Mouse (Mus musculus) cerebral cortex, adult 2 months (tissue): Measurements from ENCODE around the gene Zfyve9.

Experiments
- WGBS: fragments of 180-500 bp; shearing (Covaris S2); methylation state at CpG from one replicate; pipeline ENCODE4 v1.1.7; 2018; 5-methylcytosine and 5-hydroxymethylcytosine counted together

The Zfyve9 gene

GRCm38 (mm10) chr4:108780057-108780863, at the start of gene Zfyve9:
Zfyve9 (minus strand) TSS chr4:108780798.
- WGBS = under 1% methylated on average over 107 of the region's 111 CpGs

- WGBS = 61% methylated on average over 2 of the region's 2 CpGs
Observed at GRCm38 (mm10) chr4:108826643-108827042, 46.0 kb upstream of the Zfyve9 start.

- 83% methylated on average over 1 of the region's 1 CpGs for WGBS
Observed at GRCm38 (mm10) chr4:108826096-108826495, 45.5 kb upstream of the Zfyve9 start.

GRCm38 (mm10) chr4:108825677-108826076, 45.1 kb upstream of the Zfyve9 start:
- WGBS = 72% methylated on average over 3 of the region's 3 CpGs

- WGBS = 73% methylated on average over 6 of the region's 6 CpGs
Observed at GRCm38 (mm10) chr4:108811550-108811949, 31.0 kb upstream of the Zfyve9 start.

- 79% methylated on average over 4 of the region's 4 CpGs for WGBS
Observed at GRCm38 (mm10) chr4:108811142-108811541, 30.5 kb upstream of the Zfyve9 start.

- WGBS = 28% methylated on average over 2 of the region's 2 CpGs
Observed at GRCm38 (mm10) chr4:108803535-108803934, 22.9 kb upstream of the Zfyve9 start.

- WGBS = 51% methylated on average over 2 of the region's 2 CpGs
Observed at GRCm38 (mm10) chr4:108798083-108798830, 17.7 kb upstream of the Zfyve9 start.

GRCm38 (mm10) chr4:108796701-108797100, 16.1 kb upstream of the Zfyve9 start:
- WGBS = 70% methylated on average over 4 of the region's 4 CpGs

GRCm38 (mm10) chr4:108793941-108794340, 13.3 kb upstream of the Zfyve9 start:
- 48% methylated on average over 1 of the region's 1 CpGs for WGBS

- 63% methylated on average over 1 of the region's 1 CpGs for WGBS
Observed at GRCm38 (mm10) chr4:108790507-108790906, 9.9 kb upstream of the Zfyve9 start.

- WGBS = 57% methylated on average over 6 of the region's 6 CpGs
Observed at GRCm38 (mm10) chr4:108789258-108789936, 8.8 kb upstream of the Zfyve9 start.

- WGBS = 15% methylated on average over 8 of the region's 8 CpGs
Observed at GRCm38 (mm10) chr4:108782421-108783085, 2.0 kb upstream of the Zfyve9 start.

- WGBS = 29% methylated on average over 3 of the region's 3 CpGs
Observed at GRCm38 (mm10) chr4:108781596-108781995, 998 bp upstream of the Zfyve9 start.

- WGBS = under 1% methylated on average over 20 of the region's 20 CpGs
Observed at GRCm38 (mm10) chr4:108780864-108781205, 237 bp upstream of the Zfyve9 start.

- WGBS = 0% methylated on average over 7 of the region's 7 CpGs
Observed at GRCm38 (mm10) chr4:108779763-108780056, 888 bp downstream of the Zfyve9 start.

- WGBS = 98% methylated on average over 3 of the region's 3 CpGs
Observed at GRCm38 (mm10) chr4:108759583-108759982, 21.0 kb downstream of the Zfyve9 start.

- 94% methylated on average over 3 of the region's 3 CpGs for WGBS
Observed at GRCm38 (mm10) chr4:108746160-108746873, 34.3 kb downstream of the Zfyve9 start.

- WGBS = 62% methylated on average over 3 of the region's 3 CpGs
Observed at GRCm38 (mm10) chr4:108731582-108731981, 49.0 kb downstream of the Zfyve9 start.

- WGBS = 65% methylated on average over 1 of the region's 1 CpGs
Observed at GRCm38 (mm10) chr4:108730450-108730849, 50.1 kb downstream of the Zfyve9 start.

GRCm38 (mm10) chr4:108724102-108724501, 56.5 kb downstream of the Zfyve9 start:
- 95% methylated on average over 2 of the region's 2 CpGs for WGBS
